Mouse (Mus musculus): ENCODE results near the gene Bcl11a. TPM values are rescaled to one million over a fixed set of nuclear protein-coding genes. Genes with fewer than 3 reads are reported as not detected.

Bcl11a gene
- total and polyA plus RNA-seq, 3 experiments: 37.0 to 112 (median 83.8) TPM

- Histone ChIP-seq H3K27me3 (ENCODE audit: control insufficient read depth in 1 of 2, insufficient read depth in 2 of 2, low read length in 2 of 2) (no peaks in the 10 kb centered on the region), H3K9ac (ENCODE audit: control insufficient read depth, low read depth, low read length, poor library complexity, severe bottlenecking) (no peak overlapping the region), H3K9me3 (replicated peaks; ENCODE audit: insufficient read depth, low read length) (no peaks in the 10 kb centered on the region), H3K27ac (ENCODE audit: control insufficient read depth, low read depth, low read length) (no peak overlapping the region), H3K79me2 (ENCODE audit: control insufficient read depth, insufficient read depth, low read length, poor library complexity) (peaks cover 77% of the 10 kb centered on the region), H3K4me3 (ENCODE audit: control insufficient read depth in 1 of 2, insufficient read depth in 1 of 2, low read depth in 2 of 2, low read length in 2 of 2) (no peak overlapping the region), H3K36me3 (ENCODE audit: control insufficient read depth in 1 of 2, insufficient read depth in 2 of 2, low read length in 2 of 2) (peaks cover 36 to 67% of the 10 kb centered on the region in 2 experiments), H3K4me1 (ENCODE audit: control insufficient read depth in 1 of 2, insufficient read depth in 2 of 2, low read length in 2 of 2) (peaks cover 0 to 14% of the 10 kb centered on the region in 2 experiments; a peak in 3 of 4 replicates)
- TF ChIP-seq ELF1 (IDR thresholded peaks at IDR 0.05; ENCODE audit: low read depth, low read length): no peak
- TF ChIP-seq USF2 (IDR thresholded peaks at IDR 0.05; ENCODE audit: borderline replicate concordance in 1 of 2, insufficient read depth in 1 of 2, low read depth in 1 of 2, low read length in 2 of 2): no peak
- no peak for TF ChIP-seq MXI1 (IDR thresholded peaks at IDR 0.05; ENCODE audit: low read depth, low read length)
- TF ChIP-seq ZMIZ1 (IDR thresholded peaks at IDR 0.05; ENCODE audit: low read depth, low read length): no peak
- no peak for TF ChIP-seq ETS1 (IDR thresholded peaks at IDR 0.05; ENCODE audit: low read depth, low read length)
- no peak for TF ChIP-seq GABPA (IDR thresholded peaks at IDR 0.05; ENCODE audit: low read depth, low read length)
- no peak for TF ChIP-seq SMC3 (IDR thresholded peaks at IDR 0.05; ENCODE audit: low read depth, low read length)
- no peak for TF ChIP-seq JUND (IDR thresholded peaks at IDR 0.05; ENCODE audit: low read depth, low read length)
- TF ChIP-seq BHLHE40 (IDR thresholded peaks at IDR 0.05; ENCODE audit: borderline replicate concordance, low read depth, low read length): no peak
- TF ChIP-seq POLR2A (IDR thresholded peaks at IDR 0.05; ENCODE audit: control insufficient read depth in 1 of 2, insufficient read depth in 1 of 2, low read depth in 1 of 2, low read length in 2 of 2, poor library complexity in 1 of 2): no peak
- TF ChIP-seq MEF2A (IDR thresholded peaks at IDR 0.05; ENCODE audit: extremely low read depth, insufficient replicate concordance, low read depth, low read length, poor library complexity, severe bottlenecking): no peak
- no peak for TF ChIP-seq KAT2A (conservative IDR thresholded peaks at IDR 0.05; ENCODE audit: low read depth, low read length)
- TF ChIP-seq SIN3A (IDR thresholded peaks at IDR 0.05; ENCODE audit: low read length): no peak
- no peak for TF ChIP-seq RAD21 (IDR thresholded peaks at IDR 0.05; ENCODE audit: low read depth, low read length)
- no peak for TF ChIP-seq TCF12 (IDR thresholded peaks at IDR 0.05; ENCODE audit: low read depth, low read length)
- TF ChIP-seq ZKSCAN1 (IDR thresholded peaks at IDR 0.05; ENCODE audit: low read depth, low read length): no peak
- TF ChIP-seq EP300 (IDR thresholded peaks at IDR 0.05; ENCODE audit: low read depth in 1 of 2, low read length in 2 of 2): no peak
- TF ChIP-seq TBP (IDR thresholded peaks at IDR 0.05; ENCODE audit: low read depth, low read length): no peak
- TF ChIP-seq ZC3H11A (IDR thresholded peaks at IDR 0.05; ENCODE audit: low read depth, low read length): no peak
- no peak for TF ChIP-seq HCFC1 (IDR thresholded peaks at IDR 0.05; ENCODE audit: low read depth, low read length)
- DNase-seq (ENCODE audit: low read depth, low spot score): no peak
Observed at GRCm38 (mm10) chr11:24109388-24109787, 31.5 kb downstream of the Bcl11a start.

- no peak overlapping the region for H3K4me3 ChIP-seq (ENCODE audit: control insufficient read depth in 1 of 2, insufficient read depth in 1 of 2, low read depth in 2 of 2, low read length in 2 of 2)
- no peak overlapping the region for H3K9ac ChIP-seq (ENCODE audit: control insufficient read depth, low read depth, low read length, poor library complexity, severe bottlenecking)
- peaks cover 0 to 10% of the 10 kb centered on the region in 2 experiments; a peak in 3 of 4 replicates for H3K4me1 ChIP-seq (ENCODE audit: control insufficient read depth in 1 of 2, insufficient read depth in 2 of 2, low read length in 2 of 2)
- DNase-seq (ENCODE audit: low read depth, low spot score): no peak
- H3K36me3 ChIP-seq (ENCODE audit: control insufficient read depth in 1 of 2, insufficient read depth in 2 of 2, low read length in 2 of 2): peaks cover 31 to 66% of the 10 kb centered on the region in 2 experiments
- peaks cover 78% of the 10 kb centered on the region for H3K79me2 ChIP-seq (ENCODE audit: control insufficient read depth, insufficient read depth, low read length, poor library complexity)
- no peak overlapping the region for H3K27ac ChIP-seq (ENCODE audit: control insufficient read depth, low read depth, low read length)
- TF ChIP-seq GATA1 (IDR thresholded peaks at IDR 0.05; ENCODE audit: low read depth, low read length): no peak
- no peaks in the 10 kb centered on the region for H3K9me3 ChIP-seq (replicated peaks; ENCODE audit: insufficient read depth, low read length)
- no peaks in the 10 kb centered on the region for H3K27me3 ChIP-seq (ENCODE audit: control insufficient read depth in 1 of 2, insufficient read depth in 2 of 2, low read length in 2 of 2)
Observed at GRCm38 (mm10) chr11:24110113-24110512, 32.3 kb downstream of the Bcl11a start.

Data from MEL (cell line).